16 mouse cellular contexts compared by ENCODE assay signal in genomic region chr2:168320388-168321182, GRCm38 (mm10). TPM values are rescaled to one million over a fixed set of nuclear protein-coding genes. Genes with fewer than 3 reads are reported as not detected.
DNase-seq lines count a peak whose midpoint lies in the region; ATAC-seq and TF ChIP-seq lines count a peak whose summit lies in the region.
"Had no signal": no experiment of that assay in that cellular context is flagged by ENCODE, and none has a peak within 500 bp of the region (broad histone marks: within the 10 kb centered on the region; RNA-seq: fewer than 3 reads in every experiment).

No protein-coding gene starts in this region.

- no peak overlapping the region for H3K4me3 ChIP-seq in hindbrain, postnatal 0 days (ENCODE audit: low read length)
- no peak overlapping the region for H3K4me3 ChIP-seq in hindbrain, embryonic 12.5 days
- H3K4me3 ChIP-seq in midbrain, embryonic 16.5 days (ENCODE audit: low read depth, low read length): no peak overlapping the region
- H3K4me3 ChIP-seq in midbrain, embryonic 14.5 days (replicated peaks; ENCODE audit: low read depth, low read length): no peak overlapping the region
- H3K4me3 ChIP-seq: erythroblast, embryonic 14.5 days; heart, embryonic 12.5 days; hindbrain, embryonic 13.5 days; liver, embryonic 12.5 days had no signal

- H3K9ac ChIP-seq in hindbrain, postnatal 0 days (replicated peaks; ENCODE audit: low read length): no peak overlapping the region
- no peak overlapping the region for H3K9ac ChIP-seq in hindbrain, embryonic 12.5 days
- no peak overlapping the region for H3K9ac ChIP-seq in midbrain, embryonic 16.5 days (ENCODE audit: low read depth, low read length)
- no peak overlapping the region for H3K9ac ChIP-seq in midbrain, embryonic 14.5 days (replicated peaks; ENCODE audit: low read length)
- H3K9ac ChIP-seq: heart, embryonic 12.5 days; hindbrain, embryonic 13.5 days; liver, embryonic 12.5 days had no signal

- WGBS in hindbrain, postnatal 0 days: 56% methylated on average over 17 of the region's 17 CpGs
- WGBS in hindbrain, embryonic 12.5 days: 84% methylated on average over 17 of the region's 17 CpGs
- WGBS in midbrain, embryonic 16.5 days: 60% methylated on average over 17 of the region's 17 CpGs
- 74% methylated on average over 17 of the region's 17 CpGs for WGBS in midbrain, embryonic 14.5 days

- H3K4me1 ChIP-seq in hindbrain, postnatal 0 days (ENCODE audit: insufficient read depth, low read length): no peaks in the 10 kb centered on the region
- no peaks in the 10 kb centered on the region for H3K4me1 ChIP-seq in hindbrain, embryonic 12.5 days
- peaks cover 6% of the 10 kb centered on the region; the same call in 1 of the 2 replicates for H3K4me1 ChIP-seq in midbrain, embryonic 16.5 days (ENCODE audit: control insufficient read depth, insufficient read depth, low read length)
- H3K4me1 ChIP-seq in midbrain, embryonic 14.5 days (ENCODE audit: control insufficient read depth, insufficient read depth, low read length): no peaks in the 10 kb centered on the region
- H3K4me1 ChIP-seq: liver, embryonic 12.5 days had no signal

- TF ChIP-seq CTCF in hindbrain, postnatal 0 days (IDR thresholded peaks at IDR 0.05; ENCODE audit: low read depth): no peak

- no peaks in the 10 kb centered on the region for H3K27me3 ChIP-seq in hindbrain, postnatal 0 days (ENCODE audit: insufficient read depth, low read length)
- 0 out of 2 replicates have a peak, but pooled peaks cover 5% of the 10 kb centered on the region for H3K27me3 ChIP-seq in hindbrain, embryonic 12.5 days
- H3K27me3 ChIP-seq in midbrain, embryonic 16.5 days (ENCODE audit: control insufficient read depth, insufficient read depth, low read depth, low read length): no peaks in the 10 kb centered on the region
- H3K27me3 ChIP-seq in midbrain, embryonic 14.5 days (ENCODE audit: control insufficient read depth, insufficient read depth, low read length): no peaks in the 10 kb centered on the region

- no peak for ATAC-seq in hindbrain, postnatal 0 days
- no peak for ATAC-seq in hindbrain, embryonic 12.5 days (ENCODE audit: low FRiP score)
- no peak for ATAC-seq in midbrain, embryonic 16.5 days
- ATAC-seq in midbrain, embryonic 14.5 days (ENCODE audit: low FRiP score, low TSS enrichment): no peak
- no peak for ATAC-seq in cerebellum, adult (ENCODE audit: insufficient number of reproducible peaks, low FRiP score, low TSS enrichment)
- ATAC-seq: liver, embryonic 12.5 days had no signal

- DNase-seq in hindbrain, postnatal 0 days (ENCODE audit: low spot score): peak; percentile 53
- DNase-seq in midbrain, embryonic 14.5 days: no peak
- peak; percentile 52 for DNase-seq in lung, postnatal 10 days
- no peak for DNase-seq in urinary bladder, adult 2 months (ENCODE audit: low spot score)
- DNase-seq: adrenal gland, postnatal 25 days; cerebellum, adult 11 months; kidney, adult 9 months; thymus, adult 18-20 months had no signal

- no peak overlapping the region; the same call in 1 of the 2 replicates for H3K27ac ChIP-seq in hindbrain, postnatal 0 days
- no peak overlapping the region for H3K27ac ChIP-seq in hindbrain, embryonic 12.5 days
- H3K27ac ChIP-seq in midbrain, embryonic 16.5 days (ENCODE audit: low read length): peak overlapping the region; percentile 59
- H3K27ac ChIP-seq in midbrain, embryonic 14.5 days (replicated peaks; ENCODE audit: low read depth, low read length): no peak overlapping the region
- H3K27ac ChIP-seq: hindbrain, embryonic 13.5 days; liver, embryonic 12.5 days had no signal

- H3K9me3 ChIP-seq in hindbrain, postnatal 0 days (ENCODE audit: low read length): no peaks in the 10 kb centered on the region
- no peaks in the 10 kb centered on the region for H3K9me3 ChIP-seq in hindbrain, embryonic 12.5 days (replicated peaks)
- H3K9me3 ChIP-seq in midbrain, embryonic 16.5 days (replicated peaks; ENCODE audit: control insufficient read depth, low read length, poor library complexity, severe bottlenecking): no peaks in the 10 kb centered on the region; the same call in 1 of the 2 replicates
- no peaks in the 10 kb centered on the region for H3K9me3 ChIP-seq in midbrain, embryonic 14.5 days (ENCODE audit: control insufficient read depth, low read length)
- H3K9me3 ChIP-seq: heart, embryonic 12.5 days; hindbrain, embryonic 13.5 days; liver, embryonic 12.5 days had no signal

- no peak overlapping the region for H3K4me2 ChIP-seq in hindbrain, postnatal 0 days (ENCODE audit: low read depth, low read length)
- no peak overlapping the region for H3K4me2 ChIP-seq in hindbrain, embryonic 12.5 days (replicated peaks)
- no peak overlapping the region for H3K4me2 ChIP-seq in midbrain, embryonic 16.5 days (ENCODE audit: low read length)
- H3K4me2 ChIP-seq in midbrain, embryonic 14.5 days (ENCODE audit: low read length): no peak overlapping the region
- H3K4me2 ChIP-seq: heart, embryonic 12.5 days; hindbrain, embryonic 13.5 days; liver, embryonic 12.5 days had no signal

- H3K36me3 ChIP-seq in hindbrain, postnatal 0 days (ENCODE audit: insufficient read depth, low read length): no peaks in the 10 kb centered on the region
- no peaks in the 10 kb centered on the region for H3K36me3 ChIP-seq in hindbrain, embryonic 12.5 days
- H3K36me3 ChIP-seq in midbrain, embryonic 16.5 days (ENCODE audit: control insufficient read depth, insufficient read depth, low read length): no peaks in the 10 kb centered on the region
- H3K36me3 ChIP-seq in midbrain, embryonic 14.5 days (ENCODE audit: control insufficient read depth, insufficient read depth, low read length): no peaks in the 10 kb centered on the region
- H3K36me3 ChIP-seq: heart, embryonic 12.5 days; hindbrain, embryonic 13.5 days; liver, embryonic 12.5 days had no signal

RNA-seq across cellular contexts. Expression of gene Kcng1, which starts 39.0 kb away (rescaled TPM):
- 0.32 and 0.89 TPM in 2 replicates for total RNA-seq in hindbrain, postnatal 0 days (2014; rRNA removed)
- 1.1 TPM in 2 replicates for polyA plus RNA-seq in hindbrain, postnatal 0 days (2015; fragmentation: Nextera tagmentation; extraction: Ambion mirVana)
- polyA plus RNA-seq in hindbrain, embryonic 12.5 days (2016; fragmentation: Nextera tagmentation; extraction: Ambion mirVana): 1.0 and 1.2 TPM in 2 replicates
- 3.5 and 3.6 TPM in 2 replicates for polyA plus RNA-seq in midbrain, embryonic 16.5 days (2015; fragmentation: Nextera tagmentation; extraction: Ambion mirVana)
- polyA plus RNA-seq in midbrain, embryonic 14.5 days (2014; fragmentation: Nextera tagmentation; extraction: Ambion mirVana): 2.0 and 3.0 TPM in 2 replicates
- 3.4 and 16.5 TPM in 2 replicates for polyA plus RNA-seq in urinary bladder, adult 2 months (2012; rRNA removed)
- total RNA-seq: MEL had no signal
- polyA plus RNA-seq: erythroblast, embryonic 14.5 days had no signal

Comparison
In these comparisons a context has a peak if more than half of its experiments do, and no peak if none do; other contexts are left out.
1. DNase-seq: peak in hindbrain, postnatal 0 days (single experiment) and lung, postnatal 10 days (single experiment); none in midbrain, embryonic 14.5 days (single experiment) and urinary bladder, adult 2 months (single experiment).